8 mouse cellular contexts compared by ENCODE assay signal in genomic region chr3:108044394-108045140, GRCm38 (mm10). TPM values are rescaled to one million over a fixed set of nuclear protein-coding genes. Genes with fewer than 3 reads are reported as not detected.
DNase-seq lines count a peak whose midpoint lies in the region; ATAC-seq and TF ChIP-seq lines count a peak whose summit lies in the region.

Gstm4 (minus strand) TSS chr3:108044894.

- H3K4me2 ChIP-seq in hindbrain, embryonic 11.5 days (replicated peaks; ENCODE audit: low read depth, low read length), result peak within 1 kb of the TSS; percentile 72
- peak within 1 kb of the TSS; percentile 90 for H3K4me2 ChIP-seq in lung, embryonic 16.5 days (ENCODE audit: low read depth, low read length)

- TF ChIP-seq CTCF in Patski (IDR thresholded peaks at IDR 0.05), result no peak
- 0 out of 2 replicates have a peak, but pooled peaks have one; percentile 57 for TF ChIP-seq CTCF in thymus, adult 2 months (IDR thresholded peaks at IDR 0.05; ENCODE audit: borderline replicate concordance, control insufficient read depth, extremely low read depth, insufficient read depth, low read length, poor library complexity)

- H3K27ac ChIP-seq in hindbrain, embryonic 11.5 days (ENCODE audit: low read depth, low read length), result peak within 1 kb of the TSS; percentile 6; the same call in 1 of the 2 replicates
- peak within 1 kb of the TSS; percentile 68 for H3K27ac ChIP-seq in lung, embryonic 16.5 days (ENCODE audit: low read length)
- peak within 1 kb of the TSS; percentile 6; the same call in 1 of the 2 replicates for H3K27ac ChIP-seq in thymus, adult 2 months (ENCODE audit: control insufficient read depth, insufficient read depth, low read length)

- H3K9ac ChIP-seq in hindbrain, embryonic 11.5 days (ENCODE audit: low read depth, low read length), result peak within 1 kb of the TSS; percentile 67
- peak within 1 kb of the TSS; percentile 75 for H3K9ac ChIP-seq in lung, embryonic 16.5 days (ENCODE audit: low read length)

- POLR2A ChIA-PET in Patski (lab: Charles Lee), result no interaction called here

- CTCF ChIA-PET in Patski (lab: Charles Lee), result interaction anchor here (1.2 to 2.2 kb wide), 4 partner anchors 15 to 17 kb away, joined by 4 to 6 read pairs (median 5); no protein-coding TSS in a partner anchor

- DNase-seq in Patski (ENCODE audit: low read depth, low spot score), result no peak
- DNase-seq in cerebellum, postnatal 14 days, result peak; percentile 81 to 84
- DNase-seq in frontal cortex, postnatal 10 days (ENCODE audit: low spot score in 2 of 2), result peak; percentile 72 to 81
- DNase-seq in hindbrain, embryonic 11.5 days (ENCODE audit: low spot score), result peak; percentile 77
- DNase-seq in layer of hippocampus, adult 9-11 months, result peak; percentile 91
- peak; percentile 87 for DNase-seq in ovary, adult 18-20 months (ENCODE audit: low spot score)
- DNase-seq in thymus, adult 2 months, result peak; percentile 84

- WGBS in hindbrain, embryonic 11.5 days, result 8% methylated on average over 29 of the region's 29 CpGs
- WGBS in lung, embryonic 16.5 days, result 3% methylated on average over 29 of the region's 29 CpGs
- 5% methylated on average over 29 of the region's 29 CpGs for WGBS in thymus, adult 2 months

- peak within 1 kb of the TSS; percentile 50 for H3K4me3 ChIP-seq in hindbrain, embryonic 11.5 days (ENCODE audit: low read depth, low read length)
- peak within 1 kb of the TSS; percentile 61 for H3K4me3 ChIP-seq in lung, embryonic 16.5 days (ENCODE audit: low read length)
- H3K4me3 ChIP-seq in thymus, adult 2 months (ENCODE audit: control insufficient read depth, insufficient read depth, low read length), result peak within 1 kb of the TSS; percentile 66

- H3K36me3 ChIP-seq in hindbrain, embryonic 11.5 days (ENCODE audit: control insufficient read depth, insufficient read depth, low read length), result no peaks in the 10 kb centered on the region
- no peaks in the 10 kb centered on the region for H3K36me3 ChIP-seq in lung, embryonic 16.5 days (ENCODE audit: control insufficient read depth, insufficient read depth, low read length)
- no peaks in the 10 kb centered on the region for H3K36me3 ChIP-seq in thymus, adult 2 months (ENCODE audit: control insufficient read depth, insufficient read depth, low read length)

- H3K9me3 ChIP-seq in hindbrain, embryonic 11.5 days (ENCODE audit: control insufficient read depth, low read length), result no peaks in the 10 kb centered on the region
- H3K9me3 ChIP-seq in lung, embryonic 16.5 days (ENCODE audit: control insufficient read depth, low read length), result no peaks in the 10 kb centered on the region

- H3K27me3 ChIP-seq in Patski, result no peaks in the 10 kb centered on the region
- no peaks in the 10 kb centered on the region for H3K27me3 ChIP-seq in hindbrain, embryonic 11.5 days (ENCODE audit: control insufficient read depth, insufficient read depth, low read length)
- no peaks in the 10 kb centered on the region for H3K27me3 ChIP-seq in lung, embryonic 16.5 days (ENCODE audit: control insufficient read depth, insufficient read depth, low read depth, low read length)
- no peaks in the 10 kb centered on the region for H3K27me3 ChIP-seq in thymus, adult 2 months (ENCODE audit: control insufficient read depth, insufficient read depth, low read length)

- TF ChIP-seq POLR2A in thymus, adult 2 months (IDR thresholded peaks at IDR 0.05; ENCODE audit: control insufficient read depth, extremely low read depth, insufficient read depth, low read length, poor library complexity), result peak; percentile 56; the same call in 1 of the 2 replicates

- peak; percentile 41 for ATAC-seq in Patski
- ATAC-seq in hindbrain, embryonic 11.5 days (ENCODE audit: low FRiP score), result peak; percentile 87
- ATAC-seq in lung, embryonic 16.5 days (ENCODE audit: low read depth), result peak; percentile 97

- in situ Hi-C loops in Patski (cut with MboI; ENCODE audit: low pct_unique_long_range_greater_than_20kb), result no loop called here

- H3K4me1 ChIP-seq in hindbrain, embryonic 11.5 days (replicated peaks; ENCODE audit: control insufficient read depth, insufficient read depth, low read length), result no peaks in the 10 kb centered on the region; the same call in 1 of the 2 replicates
- peaks cover 3% of the 10 kb centered on the region; the same call in 1 of the 2 replicates for H3K4me1 ChIP-seq in lung, embryonic 16.5 days (replicated peaks; ENCODE audit: control insufficient read depth, insufficient read depth, low read length)
- H3K4me1 ChIP-seq in thymus, adult 2 months (replicated peaks; ENCODE audit: control insufficient read depth, insufficient read depth, low read length), result peaks cover 6% of the 10 kb centered on the region

RNA-seq across cellular contexts. Expression of gene Gstm4, which starts in this region (rescaled TPM):
- polyA plus RNA-seq in Patski (2021), result 17.1 TPM
- 11.4 and 12.9 TPM in 2 replicates for polyA plus RNA-seq in hindbrain, embryonic 11.5 days (2014; fragmentation: Nextera tagmentation; extraction: Ambion mirVana)
- 17.6 and 18.6 TPM in 2 replicates for polyA plus RNA-seq in lung, embryonic 16.5 days (2015; fragmentation: Nextera tagmentation; extraction: Ambion mirVana)
- polyA plus RNA-seq in thymus, adult 2 months (2012; rRNA removed), result 7.9 and 9.7 TPM in 2 replicates

Comparison
In these comparisons a context has a peak if more than half of its experiments do, and no peak if none do; other contexts are left out.
1. ATAC-seq: peak in every context shown above with its lines; median percentile 97 in lung, embryonic 16.5 days; 87 in hindbrain, embryonic 11.5 days; 41 in Patski.
2. H3K27ac ChIP-seq: peak in every context shown above with its lines; median percentile 68 in lung, embryonic 16.5 days; 6 in hindbrain, embryonic 11.5 days; 6 in thymus, adult 2 months.